Mouse (Mus musculus) midbrain, embryonic 15.5 days (tissue): ENCODE data around the gene Cntnap5c. TPM values are rescaled to one million over a fixed set of nuclear protein-coding genes. Genes with fewer than 3 reads are reported as not detected.
"Not testable (repeated sequence)": the region's sequence is repeated elsewhere in the genome, so short reads cannot be mapped to it uniquely, and the experiment has no call there.

Experiments used
- ATAC-seq: fragments of 200-750 bp; cut with Nextera tagmentation; replicated peaks from 2 replicates; pipeline ENCODE4 v1.8.0; 2017; ENCODE audit warnings: moderate TSS enrichment
- H3K27ac ChIP-seq: fragments of 300-500 bp; sonication (generic); 2 replicates; pipeline ENCODE4 v1.5.1; 2015; ENCODE audit warnings: mild to moderate bottlenecking, inconsistent platforms
- H3K27me3 ChIP-seq: fragments of 300-500 bp; sonication (generic); replicated peaks from 2 replicates; pipeline ENCODE4 v1.6.1; 2015; ENCODE audit warnings: inconsistent platforms
- H3K36me3 ChIP-seq: fragments of 300-500 bp; sonication (generic); replicated peaks from 2 replicates; pipeline ENCODE4 v1.6.1; 2015; ENCODE audit warnings: inconsistent platforms
- H3K4me1 ChIP-seq: fragments of 300-500 bp; sonication (generic); 2 replicates; pipeline ENCODE4 v1.6.1; 2015; ENCODE audit warnings: inconsistent platforms
- H3K4me2 ChIP-seq: fragments of 300-500 bp; sonication (generic); 2 replicates; pipeline ENCODE4 v1.6.1; 2015; ENCODE audit warnings: inconsistent platforms, mild to moderate bottlenecking, moderate library complexity
- H3K4me3 ChIP-seq: fragments of 300-500 bp; sonication (generic); 2 replicates; pipeline ENCODE4 v1.5.1; 2015; ENCODE audit warnings: mild to moderate bottlenecking, inconsistent platforms
- H3K9ac ChIP-seq: fragments of 300-500 bp; sonication (generic); 2 replicates; pipeline ENCODE4 v1.6.1; 2015; ENCODE audit warnings: mild to moderate bottlenecking, inconsistent platforms
- H3K9me3 ChIP-seq: fragments of 300-500 bp; sonication (generic); 2 replicates; pipeline ENCODE4 v1.6.1; 2016; ENCODE audit warnings: inconsistent platforms
- WGBS: fragments of 180-500 bp; shearing (Covaris S2); methylation state at CpG from one replicate; pipeline ENCODE4 v1.1.7; 2015; ENCODE audit warnings: mixed read lengths; 5-methylcytosine and 5-hydroxymethylcytosine counted together
- polyA plus RNA-seq: library from polyadenylated mRNA; unstranded; fragments of >200 nt; fragmentation: Nextera tagmentation; extraction: Ambion mirVana; gene quantifications from 2 replicates; pipeline ENCODE4 v1.2.1, GENCODE M21; 2015

Gene Cntnap5c
- polyA plus RNA-seq, 1 experiment from 2014 or later: 3.6 TPM

- H3K4me3 ChIP-seq, H3K9ac ChIP-seq, H3K4me1 ChIP-seq, H3K27me3 ChIP-seq, ATAC-seq, H3K4me2 ChIP-seq, H3K27ac ChIP-seq, H3K36me3 ChIP-seq, H3K9me3 ChIP-seq: not testable (repeated sequence)
- no CpG with 5 or more reads among the region's 4 CpGs for WGBS
Observed at GRCm38 (mm10) chr17:57855811-57856210, 86.4 kb downstream of the Cntnap5c start.

DNA sequence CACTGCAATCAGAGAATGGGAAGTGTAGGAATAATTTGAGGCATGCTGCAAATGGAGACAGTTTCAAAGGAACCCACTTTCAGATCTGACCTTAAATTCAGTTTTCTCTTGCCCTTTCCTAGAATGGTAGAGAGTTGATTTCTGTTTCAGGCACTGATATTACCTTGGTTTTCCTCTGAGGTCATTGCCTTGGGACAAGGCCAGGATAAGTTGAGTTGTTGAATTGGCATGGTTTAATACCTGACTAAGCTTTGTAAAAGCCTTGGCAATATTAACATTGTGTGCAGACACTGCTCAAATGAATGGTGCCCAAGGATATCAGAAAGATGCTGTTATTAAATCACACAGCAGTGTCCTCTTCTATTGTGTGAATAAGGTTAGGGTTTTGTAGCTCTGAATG, 96.6 kb downstream of the Cntnap5c start:
- no peak overlapping the region for H3K9ac ChIP-seq
- H3K27me3 ChIP-seq: no peaks in the 10 kb centered on the region
- H3K4me1 ChIP-seq: no peaks in the 10 kb centered on the region
- H3K9me3 ChIP-seq: no peaks in the 10 kb centered on the region
- ATAC-seq: no peak
- H3K4me2 ChIP-seq: no peak overlapping the region
- no peaks in the 10 kb centered on the region for H3K36me3 ChIP-seq
- no peak overlapping the region for H3K27ac ChIP-seq
- no peak overlapping the region for H3K4me3 ChIP-seq

GRCm38 (mm10) chr17:57887742-57888389, 118.5 kb downstream of the Cntnap5c start:
- Histone ChIP-seq H3K27me3 (no peaks in the 10 kb centered on the region), H3K27ac (no peak overlapping the region), H3K4me3 (no peak overlapping the region), H3K4me1 (no peaks in the 10 kb centered on the region), H3K36me3 (no peaks in the 10 kb centered on the region), H3K4me2 (no peak overlapping the region), H3K9ac (no peak overlapping the region), H3K9me3 (no peaks in the 10 kb centered on the region)
- 88% methylated on average over 4 of the region's 4 CpGs for WGBS
- no peak for ATAC-seq

DNA sequence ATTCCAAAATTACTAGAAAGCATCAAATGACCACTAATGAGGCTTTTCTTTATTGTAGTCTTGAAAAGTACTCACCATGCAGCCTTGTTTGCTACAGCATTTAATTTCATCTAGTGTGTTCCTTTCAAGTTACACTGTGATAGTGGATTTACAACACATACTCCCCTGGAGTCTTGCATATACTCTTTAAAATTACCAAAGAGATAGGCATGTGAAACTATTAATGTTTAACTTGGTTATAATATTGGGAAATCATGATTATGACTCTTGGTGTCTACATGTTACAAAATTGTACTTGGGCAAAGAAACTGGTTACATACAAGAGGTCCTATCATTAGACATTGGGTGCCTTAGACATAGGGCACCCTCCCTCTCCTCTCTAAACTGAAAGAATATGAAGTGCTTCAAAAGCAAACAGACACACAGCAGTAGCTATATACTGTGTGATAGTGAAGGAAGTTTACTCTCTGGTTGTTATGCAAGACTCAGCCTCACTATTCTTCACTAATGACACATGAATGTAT, 142.5 kb downstream of the Cntnap5c start:
- Histone ChIP-seq H3K4me3 (no peak overlapping the region), H3K27ac (no peak overlapping the region), H3K36me3 (no peaks in the 10 kb centered on the region), H3K27me3 (no peaks in the 10 kb centered on the region), H3K9me3 (no peaks in the 10 kb centered on the region), H3K9ac (no peak overlapping the region), H3K4me2 (no peak overlapping the region), H3K4me1 (no peaks in the 10 kb centered on the region)
- ATAC-seq: no peak

- no peaks in the 10 kb centered on the region for H3K27me3 ChIP-seq
- WGBS: 88% methylated on average over 3 of the region's 3 CpGs
- H3K9ac ChIP-seq: no peak overlapping the region
- no peak for ATAC-seq
- no peaks in the 10 kb centered on the region for H3K4me1 ChIP-seq
- no peak overlapping the region for H3K4me3 ChIP-seq
- H3K9me3 ChIP-seq: no peaks in the 10 kb centered on the region
- no peak overlapping the region for H3K27ac ChIP-seq
- H3K36me3 ChIP-seq: no peaks in the 10 kb centered on the region
- no peak overlapping the region for H3K4me2 ChIP-seq
Observed at GRCm38 (mm10) chr17:57984230-57984629, 214.9 kb downstream of the Cntnap5c start.

DNA sequence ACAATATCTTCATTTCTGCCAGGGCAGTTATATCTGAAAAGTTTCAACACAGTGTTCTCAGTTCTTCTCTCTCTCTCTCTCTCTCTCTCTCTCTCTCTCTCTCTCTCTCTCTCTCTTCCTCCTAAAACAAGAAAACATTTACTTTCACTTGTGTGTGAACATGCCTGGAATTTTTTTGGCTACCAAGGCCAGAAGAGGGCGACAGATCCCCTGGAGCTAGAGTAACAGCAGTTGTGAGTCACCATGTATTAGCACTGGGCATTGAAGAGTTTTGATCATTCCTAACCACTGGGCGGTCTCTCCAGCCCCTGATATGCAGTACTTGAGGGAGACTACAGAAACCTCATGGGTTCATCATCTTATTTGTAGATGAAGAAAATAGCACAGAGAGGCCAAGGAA, 219.1 kb downstream of the Cntnap5c start:
- H3K27ac ChIP-seq: no peak overlapping the region
- no peaks in the 10 kb centered on the region for H3K27me3 ChIP-seq
- no peaks in the 10 kb centered on the region for H3K9me3 ChIP-seq
- H3K9ac ChIP-seq: no peak overlapping the region
- no peak for ATAC-seq
- no peak overlapping the region for H3K4me3 ChIP-seq
- WGBS: 48% methylated on average over 2 of the region's 2 CpGs
- no peak overlapping the region for H3K4me2 ChIP-seq
- H3K36me3 ChIP-seq: no peaks in the 10 kb centered on the region
- H3K4me1 ChIP-seq: no peaks in the 10 kb centered on the region

- Histone ChIP-seq H3K4me2 (no peak overlapping the region), H3K9ac (no peak overlapping the region), H3K4me1 (no peaks in the 10 kb centered on the region), H3K27ac (no peak overlapping the region), H3K9me3 (no peaks in the 10 kb centered on the region), H3K36me3 (no peaks in the 10 kb centered on the region), H3K4me3 (no peak overlapping the region), H3K27me3 (no peaks in the 10 kb centered on the region)
- no peak for ATAC-seq
- WGBS: 3% methylated on average over 1 of the region's 1 CpGs
Observed at GRCm38 (mm10) chr17:57996461-57996860, 227.1 kb downstream of the Cntnap5c start.

DNA sequence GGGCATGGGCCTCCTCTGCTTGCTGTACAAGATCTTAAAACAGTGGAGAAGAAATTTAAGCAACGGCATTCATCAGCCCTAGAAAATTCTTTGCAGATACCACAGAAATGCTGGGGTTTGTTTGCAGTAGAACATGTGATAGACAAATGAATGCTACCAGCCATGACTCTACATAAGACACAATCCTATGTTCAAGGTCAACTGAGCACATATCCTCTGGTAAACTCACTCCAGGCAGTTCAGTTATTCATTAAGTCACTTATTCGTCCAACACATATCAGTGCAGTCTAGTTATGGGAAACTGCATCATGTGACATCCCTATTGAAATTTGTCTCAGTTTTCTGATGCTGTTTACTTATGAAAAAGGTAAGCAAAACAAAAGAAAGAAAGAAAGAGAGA, 229.7 kb downstream of the Cntnap5c start:
- 82% methylated on average over 2 of the region's 2 CpGs for WGBS
- H3K4me1 ChIP-seq: no peaks in the 10 kb centered on the region
- no peaks in the 10 kb centered on the region for H3K27me3 ChIP-seq
- no peak for ATAC-seq
- no peak overlapping the region for H3K4me3 ChIP-seq
- H3K9ac ChIP-seq: no peak overlapping the region
- H3K4me2 ChIP-seq: no peak overlapping the region
- no peaks in the 10 kb centered on the region for H3K36me3 ChIP-seq
- H3K9me3 ChIP-seq: no peaks in the 10 kb centered on the region
- no peak overlapping the region for H3K27ac ChIP-seq

- no peaks in the 10 kb centered on the region for H3K36me3 ChIP-seq
Observed at GRCm38 (mm10) chr17:58002845-58003244, 233.5 kb downstream of the Cntnap5c start.

DNA sequence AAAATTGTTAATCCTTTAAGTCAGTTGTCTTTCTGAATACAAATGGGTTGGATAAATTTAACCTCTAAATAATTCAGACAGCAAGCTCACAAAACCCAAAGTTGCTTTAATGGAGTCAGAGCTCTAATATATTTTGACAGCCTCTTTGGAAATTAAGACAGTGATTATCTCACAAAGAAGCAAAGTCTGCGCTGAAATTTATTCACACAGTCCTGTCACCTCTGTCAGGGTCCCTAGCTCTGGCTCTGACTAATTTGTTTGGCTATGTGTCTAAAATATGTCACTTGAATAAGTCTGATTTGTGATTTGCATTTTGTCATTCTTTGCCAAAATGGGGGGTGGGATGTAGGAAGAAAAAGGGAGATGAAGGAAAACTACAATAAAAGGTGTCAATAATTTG, 234.0 kb downstream of the Cntnap5c start:
- H3K27ac ChIP-seq: no peak overlapping the region
- ATAC-seq: peak; percentile 84; the same call in 1 of the 2 replicates
- 33% methylated on average over 1 of the region's 1 CpGs for WGBS
- no peaks in the 10 kb centered on the region for H3K9me3 ChIP-seq
- H3K36me3 ChIP-seq: no peaks in the 10 kb centered on the region
- H3K4me1 ChIP-seq: no peaks in the 10 kb centered on the region
- H3K9ac ChIP-seq: no peak overlapping the region
- H3K27me3 ChIP-seq: no peaks in the 10 kb centered on the region
- no peak overlapping the region for H3K4me2 ChIP-seq
- H3K4me3 ChIP-seq: no peak overlapping the region

More at GRCm38 (mm10) chr17:58002845-58003244, 233.5 kb downstream of the Cntnap5c start:
- Histone ChIP-seq H3K27ac (no peak overlapping the region), H3K4me3 (no peak overlapping the region), H3K4me2 (no peak overlapping the region), H3K9ac (no peak overlapping the region), H3K4me1 (no peaks in the 10 kb centered on the region), H3K9me3 (no peaks in the 10 kb centered on the region), H3K27me3 (no peaks in the 10 kb centered on the region)
- ATAC-seq: peak; percentile 78
- 47% methylated on average over 5 of the region's 5 CpGs for WGBS

- no peak overlapping the region for H3K27ac ChIP-seq
- no peak for ATAC-seq
- H3K9ac ChIP-seq: no peak overlapping the region
- no peaks in the 10 kb centered on the region for H3K4me1 ChIP-seq
- no peaks in the 10 kb centered on the region for H3K36me3 ChIP-seq
- no peaks in the 10 kb centered on the region for H3K9me3 ChIP-seq
- WGBS: 85% methylated on average over 2 of the region's 2 CpGs
- H3K4me3 ChIP-seq: no peak overlapping the region
- H3K4me2 ChIP-seq: no peak overlapping the region
- H3K27me3 ChIP-seq: no peaks in the 10 kb centered on the region
Observed at GRCm38 (mm10) chr17:58004491-58004890, 235.1 kb downstream of the Cntnap5c start.

- Histone ChIP-seq H3K36me3 (no peaks in the 10 kb centered on the region), H3K4me2 (no peak overlapping the region), H3K27me3 (no peaks in the 10 kb centered on the region), H3K9ac (no peak overlapping the region), H3K4me3 (no peak overlapping the region), H3K4me1 (no peaks in the 10 kb centered on the region), H3K9me3 (no peaks in the 10 kb centered on the region), H3K27ac (no peak overlapping the region)
- ATAC-seq: no peak
- 83% methylated on average over 2 of the region's 2 CpGs for WGBS
Observed at GRCm38 (mm10) chr17:58041178-58041577, 271.8 kb downstream of the Cntnap5c start.

GRCm38 (mm10) chr17:58045149-58045548, 275.8 kb downstream of the Cntnap5c start:
- Histone ChIP-seq H3K4me3 (no peak overlapping the region), H3K4me1 (no peaks in the 10 kb centered on the region), H3K9ac (no peak overlapping the region), H3K27ac (no peak overlapping the region), H3K9me3 (no peaks in the 10 kb centered on the region), H3K4me2 (no peak overlapping the region), H3K27me3 (no peaks in the 10 kb centered on the region), H3K36me3 (no peaks in the 10 kb centered on the region)
- ATAC-seq: no peak
